Mouse (Mus musculus) frontal cortex, adult (tissue): Measurements from ENCODE around the gene Syn3.

ENCODE experiments used
- ATAC-seq: cut with Nextera tagmentation; 2 replicates; pipeline ENCODE4 v1.9.2; 2017; ENCODE audit warnings: mild to moderate bottlenecking, moderate library complexity, mixed read lengths; ENCODE audit not compliant: low TSS enrichment

Gene Syn3

GRCm38 (mm10) chr10:86369346-86369745, 129.3 kb downstream of the Syn3 start:
- ATAC-seq, result no peak

GRCm38 (mm10) chr10:86368811-86369210, 129.9 kb downstream of the Syn3 start:
- no peak for ATAC-seq

DNA sequence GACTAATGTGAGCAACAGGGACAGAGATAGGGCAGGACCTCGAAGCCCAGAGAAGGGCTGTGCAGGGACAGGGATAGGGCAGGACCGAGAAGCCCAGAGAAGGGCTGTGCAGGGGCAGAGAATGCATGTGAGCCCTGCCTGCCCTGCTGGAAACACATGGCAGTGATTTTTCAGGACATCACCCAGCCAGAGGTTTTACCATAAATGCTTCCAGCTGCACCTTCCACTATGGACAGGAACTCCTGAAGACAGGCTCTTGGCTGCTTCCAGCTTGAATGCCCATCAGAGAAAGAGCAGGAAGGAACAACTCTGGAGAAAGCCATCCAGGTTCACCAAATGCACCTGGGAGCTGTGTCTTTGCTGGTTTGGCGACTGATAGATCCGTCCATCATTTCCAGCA, 131.3 kb downstream of the Syn3 start:
- no peak for ATAC-seq

- no peak for ATAC-seq
Observed at GRCm38 (mm10) chr10:86365632-86366092, 133.0 kb downstream of the Syn3 start.

DNA sequence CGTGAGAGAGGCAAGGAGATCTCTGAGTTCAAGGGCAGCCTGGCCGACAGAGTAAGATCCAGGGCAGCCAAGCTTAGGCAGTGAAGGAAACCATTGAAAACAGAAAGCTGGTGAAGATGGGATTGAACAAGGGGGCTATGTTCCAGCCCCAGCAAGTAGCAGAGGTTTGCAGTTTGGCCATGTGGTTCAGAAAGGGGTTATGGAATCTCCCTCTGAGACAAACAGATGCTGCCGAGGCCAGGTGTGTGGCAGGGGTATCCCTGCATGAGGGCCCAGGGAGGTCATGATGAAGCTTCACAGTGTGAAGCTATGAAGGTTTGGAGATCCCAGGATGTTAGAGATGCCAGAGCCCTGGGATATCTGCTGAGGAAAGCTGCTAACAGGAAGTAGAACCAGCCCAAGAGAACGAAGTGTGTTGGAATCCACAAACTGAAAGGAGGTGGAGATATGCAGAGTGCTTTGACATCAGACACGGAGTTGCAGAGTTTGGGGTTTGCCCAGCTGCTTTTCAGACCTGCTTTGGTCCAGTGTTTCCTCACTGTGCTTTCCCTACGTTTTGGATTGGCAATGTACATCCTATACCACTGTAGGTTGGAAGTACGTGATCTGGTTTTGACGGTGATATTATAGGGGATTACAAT, 134.9 kb downstream of the Syn3 start:
- no peak for ATAC-seq

- ATAC-seq, result no peak
Observed at GRCm38 (mm10) chr10:86359699-86360098, 139.0 kb downstream of the Syn3 start.

DNA sequence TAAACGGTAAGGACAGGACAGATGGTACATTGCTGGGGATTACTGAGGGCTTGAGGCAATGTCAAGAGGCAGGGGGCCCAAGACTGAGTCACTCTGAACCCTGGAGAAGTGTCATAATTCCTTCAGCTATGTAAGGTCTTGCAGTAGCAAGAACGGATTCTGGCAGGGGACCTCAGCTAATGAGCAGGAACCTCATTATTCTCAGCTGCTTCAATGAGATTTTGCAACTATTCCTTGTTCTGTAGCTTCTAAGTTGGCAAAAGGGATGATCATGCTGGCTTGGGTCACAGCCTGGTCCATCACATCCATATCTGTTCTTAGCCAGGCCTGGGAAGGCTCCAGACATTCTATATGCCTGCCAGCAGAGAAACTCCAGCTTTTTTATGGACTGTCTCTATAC, 139.5 kb downstream of the Syn3 start:
- ATAC-seq, result no peak

DNA sequence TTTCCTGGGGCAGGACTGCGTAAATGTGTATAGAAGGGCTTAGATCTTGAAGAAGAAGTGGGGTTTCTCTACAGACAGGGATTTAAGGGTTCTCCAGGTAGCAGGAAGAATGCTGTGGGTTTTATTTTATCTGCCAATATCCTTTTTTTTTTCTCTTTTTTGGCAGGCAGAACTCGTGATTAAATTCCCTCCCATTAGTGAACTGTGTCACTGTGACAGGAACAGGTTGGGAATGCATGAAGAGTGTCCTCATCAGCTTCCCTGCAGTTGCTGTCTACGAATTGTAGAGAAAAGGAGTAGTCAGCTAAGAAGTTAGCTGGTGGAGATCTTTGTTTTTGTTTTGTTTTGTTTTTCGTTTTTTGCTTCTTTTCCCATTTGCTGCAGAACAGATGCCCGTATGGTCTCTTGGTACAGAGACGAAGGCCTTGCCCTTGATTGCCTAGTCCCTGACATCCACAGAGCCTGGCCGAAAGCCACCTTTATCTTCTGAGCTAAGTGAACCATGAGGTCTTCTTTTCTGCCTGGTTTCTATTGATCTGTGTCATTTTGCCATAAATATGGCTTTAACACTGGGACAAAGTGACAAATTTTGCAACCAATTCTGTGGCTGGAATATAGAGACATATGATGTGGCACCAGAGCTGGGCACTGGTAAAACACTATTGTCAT, 140.3 kb downstream of the Syn3 start:
- ATAC-seq, result no peak

GRCm38 (mm10) chr10:86356819-86357563, 141.7 kb downstream of the Syn3 start:
- no peak for ATAC-seq

GRCm38 (mm10) chr10:86352521-86352920, 146.2 kb downstream of the Syn3 start:
- no peak for ATAC-seq

DNA sequence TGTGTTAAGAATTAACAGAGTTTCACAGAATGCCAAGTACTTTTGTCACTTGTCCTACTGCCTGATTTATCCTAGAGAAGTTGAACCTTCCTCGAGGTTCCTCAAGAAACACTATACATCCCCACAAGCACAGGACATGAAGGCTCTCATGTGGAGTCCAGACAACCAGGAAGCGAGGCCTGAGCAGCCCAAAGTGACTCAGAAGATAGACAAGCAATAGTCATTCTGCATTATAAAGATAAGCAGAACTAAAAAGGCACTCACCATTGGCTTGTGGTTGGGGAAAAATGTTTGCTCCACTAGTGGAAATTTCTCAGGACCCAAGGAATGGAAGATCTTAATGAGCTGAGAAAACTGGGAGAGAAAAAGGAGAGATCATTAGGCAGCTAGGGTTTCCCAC, 147.4 kb downstream of the Syn3 start:
- ATAC-seq, result no peak

DNA sequence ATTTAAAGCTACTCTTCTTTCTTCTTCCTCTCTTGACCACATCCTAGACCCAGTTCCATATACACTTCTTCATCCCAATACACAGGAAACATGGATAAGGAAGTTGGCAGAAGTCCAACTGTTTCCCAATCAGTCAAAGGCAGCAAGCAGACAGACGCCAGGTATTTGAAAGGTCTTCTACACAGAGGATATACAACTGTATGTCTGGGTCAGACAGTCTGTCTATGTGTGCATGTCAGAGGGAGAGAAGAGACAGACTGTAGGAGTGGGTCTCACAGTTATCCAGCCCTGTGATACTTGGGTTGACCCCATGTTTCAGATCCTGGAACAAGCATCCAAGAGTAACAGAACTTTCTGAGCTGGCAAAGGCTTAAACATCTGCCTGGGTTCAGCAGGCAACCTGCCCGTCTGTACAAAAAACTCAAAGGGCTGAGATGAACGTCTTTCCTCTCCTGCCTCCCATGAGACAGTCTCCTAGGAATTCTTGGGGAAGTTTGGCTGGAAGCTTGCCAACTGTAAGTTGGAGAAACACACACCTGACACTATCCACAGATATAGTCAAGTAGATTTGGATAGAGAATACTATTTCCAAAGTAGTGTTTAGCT, 152.4 kb downstream of the Syn3 start:
- no peak for ATAC-seq

GRCm38 (mm10) chr10:86345645-86346044, 153.1 kb downstream of the Syn3 start:
- ATAC-seq, result no peak

DNA sequence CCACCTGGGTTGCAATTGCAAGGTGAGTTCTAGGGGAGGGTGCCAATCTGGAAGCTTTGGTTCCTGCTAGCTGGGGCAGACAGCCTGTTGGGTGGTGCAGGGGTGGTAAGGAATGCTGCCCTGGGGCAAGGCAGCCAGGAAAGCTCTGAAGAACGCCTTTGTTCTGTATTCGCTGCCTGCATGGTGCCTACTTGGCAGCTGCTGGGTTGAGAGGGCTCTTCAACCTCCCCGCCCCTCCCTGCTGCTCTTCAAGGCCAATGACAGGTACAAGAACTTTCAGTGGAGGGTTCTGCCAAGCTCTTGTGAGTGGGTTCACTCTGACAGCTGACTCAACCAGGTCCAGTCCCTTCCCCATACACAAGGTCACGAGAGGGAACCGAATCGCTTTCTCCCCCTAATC, 154.0 kb downstream of the Syn3 start:
- no peak for ATAC-seq

GRCm38 (mm10) chr10:86343931-86344330, 154.8 kb downstream of the Syn3 start:
- no peak for ATAC-seq

- ATAC-seq, result no peak
Observed at GRCm38 (mm10) chr10:86343362-86343761, 155.3 kb downstream of the Syn3 start.

GRCm38 (mm10) chr10:86342713-86343112, 156.0 kb downstream of the Syn3 start:
- ATAC-seq, result no peak

DNA sequence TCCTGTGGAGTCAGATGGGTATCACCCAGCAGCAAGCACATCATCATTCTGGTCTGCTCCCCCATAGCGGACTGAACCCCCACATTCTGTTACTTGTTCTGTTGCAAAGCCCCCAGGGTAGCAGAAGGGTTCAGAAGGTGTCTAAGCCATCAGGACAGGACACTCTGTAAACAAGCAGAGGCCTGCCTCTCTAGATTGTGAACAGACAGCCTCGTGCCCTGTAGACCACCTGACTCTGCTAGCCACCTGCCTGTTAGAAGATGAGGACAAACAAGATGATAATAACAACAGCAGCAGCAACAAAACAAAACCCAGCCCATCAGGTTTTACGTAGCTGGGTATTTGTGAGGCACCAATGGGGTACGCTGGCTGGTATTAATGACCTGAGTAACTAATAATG, 156.5 kb downstream of the Syn3 start:
- ATAC-seq, result no peak

GRCm38 (mm10) chr10:86341589-86341988, 157.1 kb downstream of the Syn3 start:
- no peak for ATAC-seq

DNA sequence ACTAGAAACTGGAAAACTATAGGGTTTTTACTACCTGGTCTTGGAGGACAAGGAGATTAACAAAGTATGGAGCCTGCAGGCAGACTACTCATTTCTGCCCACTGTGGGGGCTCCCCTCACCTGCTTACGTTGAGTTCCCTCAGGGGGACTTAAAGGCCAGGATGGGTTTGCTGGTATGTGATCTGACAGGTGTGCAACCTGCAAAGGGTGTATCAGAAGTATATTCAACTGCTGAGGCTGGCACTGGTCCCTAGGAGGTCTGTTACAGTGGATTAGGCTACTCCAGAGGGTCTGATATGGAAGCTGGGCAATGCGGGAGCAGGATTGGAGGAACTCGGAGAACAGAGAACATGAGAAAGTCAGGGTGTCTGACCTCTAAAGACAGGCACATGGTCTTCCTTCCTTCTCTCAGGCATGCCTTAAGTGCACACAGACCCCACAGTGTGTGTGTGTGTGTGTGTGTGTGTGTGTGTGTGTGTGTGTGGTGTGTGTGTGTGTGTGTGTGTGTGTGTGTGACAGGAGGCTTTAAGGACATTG, 157.6 kb downstream of the Syn3 start:
- no peak for ATAC-seq

GRCm38 (mm10) chr10:86340421-86340820, 158.3 kb downstream of the Syn3 start:
- no peak for ATAC-seq

GRCm38 (mm10) chr10:86339649-86340379, 158.9 kb downstream of the Syn3 start:
- ATAC-seq, result peak; percentile 60
